Mouse (Mus musculus) liver, embryonic 11.5 days (tissue): ENCODE data around the gene Fam129a. TPM values are rescaled to one million over a fixed set of nuclear protein-coding genes. Genes with fewer than 3 reads are reported as not detected.

Experiments used
- ATAC-seq: fragments of 200-750 bp; cut with Nextera tagmentation; replicated peaks from 2 replicates; pipeline ENCODE4 v1.8.0; 2017; ENCODE audit warnings: moderate number of reproducible peaks, mild to moderate bottlenecking, moderate TSS enrichment, moderate library complexity; ENCODE audit not compliant: low FRiP score
- DNase-seq: peaks from one replicate; pipeline ENCODE4 v3.0.0-alpha.2; 2017; ENCODE audit warnings: low spot score
- H3K27ac ChIP-seq: fragments of 300-500 bp; sonication (generic); 2 replicates; pipeline ENCODE4 v1.5.1; 2014; ENCODE audit warnings: mild to moderate bottlenecking, low read depth, low read length, control low read depth
- H3K27me3 ChIP-seq: fragments of 300-500 bp; sonication (generic); replicated peaks from 2 replicates; pipeline ENCODE4 v1.6.1; 2014; ENCODE audit warnings: low read length, mixed read lengths; ENCODE audit not compliant: control insufficient read depth, insufficient read depth
- H3K36me3 ChIP-seq: fragments of 300-500 bp; sonication (generic); 2 replicates; pipeline ENCODE4 v1.6.1; 2014; ENCODE audit warnings: mild to moderate bottlenecking, low read length, moderate library complexity, mixed read lengths; ENCODE audit not compliant: control insufficient read depth, insufficient read depth
- H3K4me1 ChIP-seq: fragments of 300-500 bp; sonication (generic); replicated peaks from 2 replicates; pipeline ENCODE4 v1.6.1; 2014; ENCODE audit warnings: low read length, mixed read lengths; ENCODE audit not compliant: control insufficient read depth, insufficient read depth
- H3K4me2 ChIP-seq: fragments of 300-500 bp; sonication (generic); 2 replicates; pipeline ENCODE4 v1.6.1; 2014; ENCODE audit warnings: mild to moderate bottlenecking, control low read depth, moderate library complexity
- H3K4me3 ChIP-seq: fragments of 300-500 bp; sonication (generic); 2 replicates; pipeline ENCODE4 v1.5.1; 2014; ENCODE audit warnings: low read depth, low read length, control low read depth
- H3K9ac ChIP-seq: fragments of 300-500 bp; sonication (generic); 2 replicates; pipeline ENCODE4 v1.6.1; 2014; ENCODE audit warnings: low read depth, low read length, control low read depth
- H3K9me3 ChIP-seq: fragments of 300-500 bp; sonication (generic); 2 replicates; pipeline ENCODE4 v1.6.1; 2016; ENCODE audit warnings: low read length, inconsistent platforms, mixed read lengths; ENCODE audit not compliant: control insufficient read depth
- WGBS: fragments of 180-500 bp; shearing (Covaris S2); extraction: QIAGEN DNeasy Blood & Tissue Kit; methylation state at CpG from one replicate; pipeline ENCODE4 v1.1.7; 2014; 5-methylcytosine and 5-hydroxymethylcytosine counted together
- polyA plus RNA-seq: library from polyadenylated mRNA; unstranded; fragments of >200 nt; fragmentation: Nextera tagmentation; extraction: Ambion mirVana; gene quantifications from 2 replicates; pipeline ENCODE4 v1.2.1, GENCODE M21; 2014

The Fam129a gene
- polyA plus RNA-seq, 1 experiment from 2014 or later = 3.0 TPM

GRCm38 (mm10) chr1:151769200-151769913 lies 198.4 kb downstream of the Fam129a start:
- no peak overlapping the region for H3K27ac ChIP-seq
- ATAC-seq (no peak), DNase-seq (no peak)
- no peaks in the 10 kb centered on the region for H3K9me3 ChIP-seq
- no peak overlapping the region for H3K4me3 ChIP-seq
- no peak overlapping the region for H3K9ac ChIP-seq
- H3K27me3 ChIP-seq = no peaks in the 10 kb centered on the region
- no peaks in the 10 kb centered on the region; the same call in 1 of the 2 replicates for H3K36me3 ChIP-seq
- 92% methylated on average over 3 of the region's 3 CpGs for WGBS
- H3K4me2 ChIP-seq = no peak overlapping the region
- no peaks in the 10 kb centered on the region for H3K4me1 ChIP-seq

Other genes starting within 250 kb of the Fam129a start
- gene Ivns1abp, start 226.7 kb upstream of the Fam129a start, polyA plus RNA-seq = 231 and 259 TPM in 2 replicates
- gene Swt1, start 142.7 kb upstream of the Fam129a start, polyA plus RNA-seq = 19.1 and 20.7 TPM in 2 replicates
- 44.5 and 48.7 TPM in 2 replicates for gene Trmt1l, start 142.6 kb upstream of the Fam129a start, polyA plus RNA-seq
- gene Rnf2, start 70.2 kb upstream of the Fam129a start, polyA plus RNA-seq = 60.3 and 67.9 TPM in 2 replicates
- 17.5 and 18.6 TPM in 2 replicates for gene Edem3, start 184.2 kb downstream of the Fam129a start, polyA plus RNA-seq